Mouse (Mus musculus) ES-E14 (cell line): ENCODE results near the gene Cfap300.

ENCODE experiments used
- HCFC1 ChIP-seq: IDR thresholded peaks from 2 replicates; pipeline ENCODE4 v1.6.1; 2012; ENCODE audit warnings: low read length, inconsistent platforms, borderline replicate concordance; ENCODE audit not compliant: insufficient read depth
- ZC3H11A ChIP-seq: IDR thresholded peaks from 2 replicates; pipeline ENCODE4 v1.6.1; 2012; ENCODE audit warnings: low read depth, mild to moderate bottlenecking, inconsistent platforms, low read length, borderline replicate concordance

DNA sequence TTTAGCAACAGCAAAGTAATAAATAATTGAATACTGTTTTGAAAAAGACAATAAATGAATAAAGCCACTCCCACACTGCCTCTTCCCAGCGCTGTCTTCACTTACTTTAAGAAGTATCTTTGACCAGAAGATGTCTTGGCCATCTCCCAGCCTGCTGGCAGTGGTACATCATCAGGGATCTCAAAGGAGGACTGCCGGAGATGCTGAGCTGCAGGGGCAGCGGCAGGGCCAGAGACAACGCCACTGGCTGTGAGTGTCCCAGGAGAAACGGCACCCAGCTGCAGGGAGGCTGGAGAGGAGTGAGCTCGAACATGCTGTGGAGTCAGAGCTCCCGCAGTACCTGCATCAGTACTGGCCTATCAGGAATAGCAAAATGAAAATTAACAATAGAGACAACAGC, 41.3 kb downstream of the Cfap300 start:
- TF ChIP-seq ZC3H11A (no peak), HCFC1 (no peak)
